Mouse (Mus musculus) right cerebral cortex, adult 18-20 months (tissue): ENCODE measurements around the gene Fam216a.
A peak's percentile ranks its signal among the peaks of the same experiment; 100 is the strongest.
"Not testable (repeated sequence)": the region's sequence is repeated elsewhere in the genome, so short reads cannot be mapped to it uniquely, and the experiment has no call there.

Experiments
- DNase-seq: peaks from one replicate; pipeline ENCODE4 v3.0.0; 2022; ENCODE audit warnings: mixed read lengths

Fam216a gene

GRCm38 (mm10) chr5:122372192-122372769 is at the start of gene Fam216a:
Gene Fam216a, minus strand, starts transcription at chr5:122372364.
- peak; percentile 99 for DNase-seq

GRCm38 (mm10) chr5:122421271-122422068 is 49.3 kb upstream of the Fam216a start, which contains the start of gene Anapc7:
Gene Anapc7, plus strand, starts transcription at chr5:122421693.
- no peak for DNase-seq

GRCm38 (mm10) chr5:122420676-122421075 is 48.5 kb upstream of the Fam216a start:
- not testable (repeated sequence) for DNase-seq

GRCm38 (mm10) chr5:122415465-122415864 is 43.3 kb upstream of the Fam216a start:
- DNase-seq: no peak

- no peak for DNase-seq
Observed at GRCm38 (mm10) chr5:122414351-122414750, 42.2 kb upstream of the Fam216a start.

- no peak for DNase-seq
Observed at GRCm38 (mm10) chr5:122412826-122413225, 40.7 kb upstream of the Fam216a start.

- DNase-seq: no peak
Observed at GRCm38 (mm10) chr5:122411892-122412291, 39.7 kb upstream of the Fam216a start.

- no peak for DNase-seq
Observed at GRCm38 (mm10) chr5:122409692-122410645, 37.8 kb upstream of the Fam216a start.

- DNase-seq: no peak
Observed at GRCm38 (mm10) chr5:122405537-122405936, 33.4 kb upstream of the Fam216a start.

GRCm38 (mm10) chr5:122403362-122403761 is 31.2 kb upstream of the Fam216a start:
- no peak for DNase-seq

GRCm38 (mm10) chr5:122402772-122403171 is 30.6 kb upstream of the Fam216a start:
- peak; percentile 69 for DNase-seq

- DNase-seq: no peak
Observed at GRCm38 (mm10) chr5:122402160-122402559, 30.0 kb upstream of the Fam216a start.

- DNase-seq: peak; percentile 74
Observed at GRCm38 (mm10) chr5:122401303-122401640, 29.1 kb upstream of the Fam216a start.

GRCm38 (mm10) chr5:122400628-122401302 is 28.6 kb upstream of the Fam216a start:
- DNase-seq: peak; percentile 64

GRCm38 (mm10) chr5:122399871-122400270 is 27.7 kb upstream of the Fam216a start:
- no peak for DNase-seq

GRCm38 (mm10) chr5:122397495-122397894 is 25.3 kb upstream of the Fam216a start:
- no peak for DNase-seq

- DNase-seq: no peak
Observed at GRCm38 (mm10) chr5:122396791-122397190, 24.6 kb upstream of the Fam216a start.

- DNase-seq: peak; percentile 63
Observed at GRCm38 (mm10) chr5:122393887-122394286, 21.7 kb upstream of the Fam216a start.

GRCm38 (mm10) chr5:122392227-122393004 is 20.3 kb upstream of the Fam216a start:
- DNase-seq: peak; percentile 27

GRCm38 (mm10) chr5:122391786-122392180 is 19.6 kb upstream of the Fam216a start, which contains the start of gene Arpc3:
Gene Arpc3, plus strand, starts transcription at chr5:122391878.
- DNase-seq: peak; percentile 92

- DNase-seq: no peak
Observed at GRCm38 (mm10) chr5:122391178-122391785, 19.1 kb upstream of the Fam216a start.
